Mouse (Mus musculus): Measurements from ENCODE around the gene Hpf1. TPM values are rescaled to one million over a fixed set of nuclear protein-coding genes. Genes with fewer than 3 reads are reported as not detected.
A peak's percentile ranks its signal among the peaks of the same experiment; 100 is the strongest.

Gene Hpf1
- total and polyA plus RNA-seq, 3 experiments: 7.8 to 16.0 (median 15.5) TPM

DNA sequence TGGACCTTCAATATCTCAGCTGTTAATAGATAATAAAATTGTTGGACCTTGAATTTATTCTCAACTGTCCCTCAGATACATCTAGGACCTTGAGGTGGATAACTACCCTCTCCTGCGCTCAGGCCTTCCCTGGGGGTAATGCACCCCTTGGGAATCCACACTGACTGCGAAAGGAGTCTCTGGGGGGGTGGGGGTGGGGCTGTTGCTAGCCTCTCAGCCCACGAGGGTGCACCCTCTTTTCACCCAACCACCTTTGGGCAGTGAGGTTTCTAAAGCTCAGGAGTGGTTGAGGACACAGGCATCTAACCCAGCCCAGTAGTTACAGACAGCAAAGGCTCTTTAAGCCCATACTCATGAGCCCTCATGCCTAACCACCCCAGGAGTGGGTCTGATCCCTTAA lies 29.5 kb upstream of the Hpf1 start:
- DNase-seq: no peak
- Histone ChIP-seq H3K27me3 (ENCODE audit: control insufficient read depth, insufficient read depth, low read length) (no peaks in the 10 kb centered on the region), H3K36me3 (ENCODE audit: control insufficient read depth, insufficient read depth, low read length) (no peaks in the 10 kb centered on the region), H3K4me1 (ENCODE audit: control insufficient read depth, insufficient read depth, low read length) (no peaks in the 10 kb centered on the region; the same call in 1 of the 2 replicates), H3K4me3 (no peak overlapping the region), H3K27ac (no peak overlapping the region), H3K79me2 (replicated peaks; ENCODE audit: control insufficient read depth, insufficient read depth, low read length) (no peaks in the 10 kb centered on the region), H3K9ac (ENCODE audit: low read depth, low read length) (no peak overlapping the region)
- TF ChIP-seq EP300 (IDR thresholded peaks at IDR 0.05; ENCODE audit: insufficient read depth, low read depth, low read length): no peak
- TF ChIP-seq POLR2A (IDR thresholded peaks at IDR 0.05; ENCODE audit: insufficient read depth, low read depth, low read length): no peak
- no peak for TF ChIP-seq CTCF (IDR thresholded peaks at IDR 0.05)
- WGBS: 69% methylated on average over 3 of the region's 3 CpGs
- intact Hi-C loops (cut with DNase I): no loop called here

DNA sequence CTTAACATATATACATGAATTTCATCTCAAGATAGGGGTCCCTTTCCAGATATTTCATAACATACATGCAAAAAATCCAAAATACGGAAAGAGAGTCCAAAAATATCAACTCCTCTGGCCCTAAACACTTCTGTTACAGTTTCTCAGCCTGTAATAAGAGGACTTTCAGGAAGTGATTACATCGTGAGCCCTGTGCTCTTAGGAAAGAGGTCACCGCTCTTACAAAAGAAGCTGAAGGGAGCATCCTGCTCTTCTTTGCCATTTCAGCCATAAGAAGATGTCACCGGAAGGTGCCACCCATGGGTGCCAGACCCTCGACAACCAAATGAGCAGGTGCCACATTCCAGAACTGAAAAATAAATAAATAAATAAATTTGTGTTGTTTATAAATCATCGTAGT lies 28.4 kb upstream of the Hpf1 start:
- intact Hi-C loops (cut with DNase I): no loop called here
- H3K27me3 ChIP-seq (ENCODE audit: control insufficient read depth, insufficient read depth, low read length): no peaks in the 10 kb centered on the region
- H3K4me1 ChIP-seq (ENCODE audit: control insufficient read depth, insufficient read depth, low read length): no peaks in the 10 kb centered on the region; the same call in 1 of the 2 replicates
- no peaks in the 10 kb centered on the region for H3K79me2 ChIP-seq (replicated peaks; ENCODE audit: control insufficient read depth, insufficient read depth, low read length)
- WGBS: 77% methylated on average over 6 of the region's 6 CpGs
- no peak overlapping the region for H3K9ac ChIP-seq (ENCODE audit: low read depth, low read length)
- TF ChIP-seq POLR2A (IDR thresholded peaks at IDR 0.05; ENCODE audit: insufficient read depth, low read depth, low read length): no peak
- TF ChIP-seq CTCF (IDR thresholded peaks at IDR 0.05): no peak
- no peak for TF ChIP-seq EP300 (IDR thresholded peaks at IDR 0.05; ENCODE audit: insufficient read depth, low read depth, low read length)
- H3K27ac ChIP-seq: no peak overlapping the region
- no peak for DNase-seq
- no peak overlapping the region for H3K4me3 ChIP-seq
- H3K36me3 ChIP-seq (ENCODE audit: control insufficient read depth, insufficient read depth, low read length): no peaks in the 10 kb centered on the region; the same call in 1 of the 2 replicates

DNA sequence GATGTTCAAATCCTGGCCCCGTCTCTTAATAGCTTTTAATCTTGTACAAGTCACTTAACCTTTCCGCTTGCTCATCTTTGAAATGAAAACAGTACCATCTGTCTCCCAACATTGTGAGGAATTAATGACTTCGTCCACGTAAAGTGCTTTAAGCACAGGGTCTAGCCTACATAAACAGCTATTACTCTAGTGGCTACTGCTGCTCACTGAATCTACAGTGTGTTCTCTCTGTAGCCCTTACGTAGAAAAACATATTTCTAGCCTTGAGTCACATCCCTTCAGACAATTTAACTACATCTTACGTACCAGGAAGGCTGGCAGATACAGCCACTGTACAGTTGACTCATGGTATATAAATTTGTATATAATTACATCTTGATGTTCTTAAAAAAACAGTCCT lies 25.3 kb upstream of the Hpf1 start:
- Histone ChIP-seq H3K4me3 (no peak overlapping the region), H3K36me3 (ENCODE audit: control insufficient read depth, insufficient read depth, low read length) (peaks cover 8% of the 10 kb centered on the region), H3K27me3 (ENCODE audit: control insufficient read depth, insufficient read depth, low read length) (no peaks in the 10 kb centered on the region), H3K4me1 (ENCODE audit: control insufficient read depth, insufficient read depth, low read length) (peaks cover 6% of the 10 kb centered on the region), H3K9ac (ENCODE audit: low read depth, low read length) (no peak overlapping the region), H3K79me2 (replicated peaks; ENCODE audit: control insufficient read depth, insufficient read depth, low read length) (no peaks in the 10 kb centered on the region), H3K27ac (no peak overlapping the region)
- TF ChIP-seq POLR2A (IDR thresholded peaks at IDR 0.05; ENCODE audit: insufficient read depth, low read depth, low read length) (no peak), CTCF (IDR thresholded peaks at IDR 0.05) (no peak), EP300 (IDR thresholded peaks at IDR 0.05; ENCODE audit: insufficient read depth, low read depth, low read length) (no peak)
- intact Hi-C loops (cut with DNase I): loop anchor here (1.0 to 2.0 kb wide), 2 partner anchors 248 to 360 kb away; partner anchors contain the start of gene Aadat
- DNase-seq: no peak
- 78% methylated on average over 6 of the region's 6 CpGs for WGBS

DNA sequence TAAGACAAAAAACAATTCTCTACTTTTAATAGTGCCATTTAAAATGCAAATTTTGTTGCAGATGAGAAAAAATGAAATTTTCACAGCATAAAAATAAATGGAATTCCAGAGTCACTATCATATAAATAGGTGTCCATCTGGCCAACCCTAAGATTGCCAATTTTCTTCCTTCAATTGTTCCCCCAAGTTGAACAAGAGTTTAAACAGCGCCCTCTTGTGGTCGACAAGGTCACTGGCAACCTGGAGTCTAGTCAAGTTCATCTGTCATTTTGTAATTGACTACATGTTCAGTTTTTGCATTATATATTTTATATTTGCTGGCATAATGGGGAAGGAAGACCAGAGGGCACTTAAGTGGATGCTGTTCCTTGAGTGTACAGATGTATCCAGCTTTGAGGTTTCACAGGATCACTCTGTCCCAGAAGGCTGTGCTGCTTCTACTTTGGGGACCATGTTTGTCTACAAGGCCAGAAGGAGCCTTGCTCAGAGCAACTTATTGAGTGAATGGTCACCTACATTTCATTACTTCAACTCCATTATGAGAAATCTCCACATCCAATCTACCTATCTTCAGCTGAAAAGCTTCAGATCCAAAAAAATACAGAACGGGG lies 24.6 kb upstream of the Hpf1 start:
- peaks cover 6% of the 10 kb centered on the region for H3K4me1 ChIP-seq (ENCODE audit: control insufficient read depth, insufficient read depth, low read length)
- no peak overlapping the region for H3K27ac ChIP-seq
- no peaks in the 10 kb centered on the region for H3K79me2 ChIP-seq (replicated peaks; ENCODE audit: control insufficient read depth, insufficient read depth, low read length)
- no peaks in the 10 kb centered on the region for H3K27me3 ChIP-seq (ENCODE audit: control insufficient read depth, insufficient read depth, low read length)
- intact Hi-C loops (cut with DNase I): loop anchor here (1.0 to 2.0 kb wide), 2 partner anchors 248 to 361 kb away; partner anchors contain the start of gene Aadat
- TF ChIP-seq EP300 (IDR thresholded peaks at IDR 0.05; ENCODE audit: insufficient read depth, low read depth, low read length): no peak
- peak; percentile 93 for TF ChIP-seq CTCF (IDR thresholded peaks at IDR 0.05)
- no peak for TF ChIP-seq POLR2A (IDR thresholded peaks at IDR 0.05; ENCODE audit: insufficient read depth, low read depth, low read length)
- H3K9ac ChIP-seq (ENCODE audit: low read depth, low read length): no peak overlapping the region
- 32% methylated on average over 3 of the region's 3 CpGs for WGBS
- peak; percentile 28 to 33 for DNase-seq
- no peak overlapping the region for H3K4me3 ChIP-seq
- peaks cover 12% of the 10 kb centered on the region for H3K36me3 ChIP-seq (ENCODE audit: control insufficient read depth, insufficient read depth, low read length)

DNA sequence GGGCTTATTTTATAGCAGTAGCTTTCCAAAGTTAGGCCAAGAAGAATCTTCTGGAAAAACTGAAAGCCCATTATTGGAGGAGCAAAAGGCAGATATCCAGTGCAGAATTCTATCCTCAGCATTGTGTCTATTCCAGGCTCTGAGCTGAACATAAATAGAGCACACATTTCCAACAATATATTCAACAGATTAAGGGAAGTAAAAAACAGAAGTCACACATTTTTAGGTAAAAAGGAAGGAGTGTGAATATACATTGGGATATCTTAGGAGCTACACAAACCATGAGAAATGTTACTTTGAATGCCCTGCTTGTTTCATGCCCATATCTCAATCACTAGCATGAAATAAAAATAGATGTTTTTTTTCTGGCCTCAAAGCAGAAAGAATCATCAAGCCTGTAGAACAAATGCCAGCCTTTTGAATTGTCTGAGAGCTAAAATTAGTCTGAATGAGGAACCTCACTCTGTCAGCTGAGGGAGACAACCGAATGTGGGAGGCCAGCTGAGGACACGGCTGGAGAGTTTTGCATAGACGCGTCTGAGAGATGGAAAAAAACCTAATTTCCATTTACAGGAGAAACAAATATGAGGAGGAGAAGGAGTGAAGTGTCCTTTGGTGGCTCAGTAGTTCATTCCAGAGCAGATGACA lies 22.6 kb upstream of the Hpf1 start:
- H3K27me3 ChIP-seq (ENCODE audit: control insufficient read depth, insufficient read depth, low read length): no peaks in the 10 kb centered on the region
- TF ChIP-seq POLR2A (IDR thresholded peaks at IDR 0.05; ENCODE audit: insufficient read depth, low read depth, low read length) (no peak), EP300 (IDR thresholded peaks at IDR 0.05; ENCODE audit: insufficient read depth, low read depth, low read length) (peak; percentile 43; the same call in 1 of the 2 replicates)
- peaks cover 7% of the 10 kb centered on the region for H3K4me1 ChIP-seq (ENCODE audit: control insufficient read depth, insufficient read depth, low read length)
- peak overlapping the region; percentile 79 for H3K27ac ChIP-seq
- DNase-seq: peak in 1 of 2 experiments; percentile 39
- no peak overlapping the region for H3K9ac ChIP-seq (ENCODE audit: low read depth, low read length)
- H3K79me2 ChIP-seq (replicated peaks; ENCODE audit: control insufficient read depth, insufficient read depth, low read length): no peaks in the 10 kb centered on the region
- peaks cover 12% of the 10 kb centered on the region for H3K36me3 ChIP-seq (ENCODE audit: control insufficient read depth, insufficient read depth, low read length)
- H3K4me3 ChIP-seq: no peak overlapping the region
- intact Hi-C loops (cut with DNase I): no loop called here
- WGBS: 30% methylated on average over 4 of the region's 4 CpGs
